Mouse (Mus musculus): ENCODE results near the gene Rbm20.

DNA sequence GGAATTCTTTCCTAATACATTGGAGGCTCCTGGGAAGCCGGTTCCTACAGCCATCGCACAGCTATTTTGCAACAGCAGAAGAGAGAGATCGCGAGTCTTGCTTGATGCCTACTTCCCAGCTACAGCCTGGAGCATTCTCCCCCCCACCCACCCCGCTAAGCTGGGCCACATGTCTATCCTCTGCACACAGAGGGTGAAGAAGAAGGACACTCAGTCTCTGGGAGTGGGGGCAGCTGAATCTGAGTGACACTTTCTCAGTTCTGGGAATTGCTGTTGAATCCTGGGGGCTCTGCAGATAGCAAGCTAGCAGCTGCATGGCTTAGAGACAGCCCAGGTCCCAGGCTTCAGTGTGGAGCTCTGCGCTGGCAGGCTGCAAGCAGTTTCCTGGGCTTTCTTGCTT lies 180.9 kb downstream of the Rbm20 start:
- TF ChIP-seq CTCF (IDR thresholded peaks at IDR 0.05; ENCODE audit: borderline replicate concordance, insufficient read depth, low read depth, low read length) (no peak), POLR2A (IDR thresholded peaks at IDR 0.05; ENCODE audit: borderline replicate concordance, insufficient read depth, low read length) (no peak)
